Mouse (Mus musculus) layer of hippocampus, postnatal 25 days (tissue): ENCODE measurements at regions not wholly inside any gene's neighbourhood (a gene's known extent, or its start where the extent isn't known, plus 50 kb on each side); places are given as distances from the start of the nearest gene placed in this dataset.

Experiments used
- DNase-seq, 2 experiments: peaks; one replicate each; pipeline ENCODE4 v3.0.0; 2022; ENCODE audit warnings: mixed read lengths in 2 of 2, low spot score in 1 of 2; ENCODE audit errors: extremely low spot score in 1 of 2

- no peak for DNase-seq
Measured at GRCm38 (mm10) chr12:16270876-16271275, 339.9 kb downstream of the Lpin1 start.

- DNase-seq, result no peak
Measured at GRCm38 (mm10) chr12:16269706-16270105, 341.1 kb downstream of the Lpin1 start.

- DNase-seq, result no peak
Measured at GRCm38 (mm10) chr12:16268621-16269165, 342.1 kb downstream of the Lpin1 start.

GRCm38 (mm10) chr12:16261465-16261864, 349.3 kb downstream of the Lpin1 start:
- no peak for DNase-seq

GRCm38 (mm10) chr12:16260981-16261380, 349.8 kb downstream of the Lpin1 start:
- DNase-seq, result no peak

- DNase-seq, result no peak
Measured at GRCm38 (mm10) chr12:16260501-16260900, 350.3 kb downstream of the Lpin1 start.

DNA sequence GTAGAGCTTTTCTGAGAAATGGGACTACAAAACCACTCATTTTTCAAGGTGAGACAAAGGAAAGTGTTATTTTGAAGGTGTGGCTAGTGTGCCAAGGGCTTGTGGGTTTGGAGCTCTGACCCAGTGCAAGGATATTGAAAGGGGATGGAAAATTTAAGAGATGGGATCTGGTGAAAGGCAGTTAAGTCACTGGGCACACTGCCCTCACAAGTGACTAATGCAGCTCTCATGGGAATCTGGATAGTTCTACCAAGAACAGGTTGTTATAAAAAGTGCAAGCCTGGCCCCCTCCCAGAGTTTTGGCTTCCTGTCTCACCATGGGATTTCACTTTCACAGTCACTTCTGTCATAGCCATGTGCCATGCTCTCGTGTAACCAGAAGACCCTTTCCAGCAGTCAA, 360.1 kb downstream of the Lpin1 start:
- DNase-seq, result no peak

DNA sequence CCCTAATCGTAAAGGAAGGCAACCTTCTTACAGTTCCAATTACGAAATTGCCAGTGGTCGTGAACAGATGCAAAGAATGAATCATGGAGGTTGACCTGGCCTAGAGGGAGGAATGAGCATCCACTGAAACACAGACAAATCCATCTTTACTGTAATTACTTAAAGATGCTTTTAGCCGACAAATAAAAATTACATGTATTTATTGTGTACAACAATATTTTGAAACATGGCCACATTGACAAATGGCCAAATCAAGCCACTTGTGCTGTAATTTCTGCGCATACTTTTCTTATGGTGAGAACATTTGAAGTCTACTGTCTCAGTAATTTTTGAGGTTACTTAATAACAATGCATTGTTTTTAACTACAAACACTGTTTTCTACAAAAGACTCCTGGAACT, 360.7 kb downstream of the Lpin1 start:
- no peak for DNase-seq

GRCm38 (mm10) chr12:16239792-16240191, 371.0 kb downstream of the Lpin1 start:
- no peak for DNase-seq

- DNase-seq, result no peak
Measured at GRCm38 (mm10) chr12:16237498-16237897, 373.3 kb downstream of the Lpin1 start.

DNA sequence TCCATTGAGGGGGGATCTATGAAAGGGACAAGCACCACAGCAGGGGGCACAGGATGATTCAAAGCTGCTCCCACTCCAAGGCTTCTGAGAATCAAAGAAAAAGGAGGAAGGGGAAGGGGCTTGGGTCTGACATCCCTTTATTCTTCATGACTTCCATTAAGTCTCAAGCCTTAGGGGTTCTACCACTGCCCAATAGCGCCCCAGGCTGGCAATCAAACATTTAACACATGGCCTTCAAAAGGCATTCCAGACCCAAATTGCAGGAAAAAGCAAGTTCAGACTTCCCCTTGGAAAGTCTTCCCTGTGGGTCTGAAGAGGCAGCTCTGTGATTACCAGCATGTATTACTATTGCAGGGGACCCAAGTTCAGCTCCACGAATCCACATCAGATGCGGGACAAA, 377.2 kb downstream of the Lpin1 start:
- DNase-seq, result no peak

DNA sequence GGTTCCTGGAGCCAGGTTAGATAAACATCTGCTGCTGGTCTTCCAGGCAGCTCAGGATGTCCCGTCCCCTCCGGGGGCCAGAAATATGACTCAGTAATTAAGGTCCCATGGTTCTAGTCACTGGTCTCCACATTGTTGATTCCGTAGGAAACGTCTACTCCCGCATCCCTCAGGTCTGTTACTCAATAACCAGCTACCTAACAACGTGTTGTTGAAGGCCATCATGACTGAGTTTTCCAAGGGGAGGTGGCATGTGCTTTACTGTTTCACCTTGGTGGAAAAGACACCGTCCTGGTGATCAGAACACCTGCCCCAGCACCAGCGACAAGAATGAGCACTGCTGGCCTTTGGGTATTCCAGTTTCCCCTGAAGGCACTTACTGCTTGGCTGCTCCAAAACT, 377.9 kb downstream of the Lpin1 start:
- DNase-seq, result no peak

DNA sequence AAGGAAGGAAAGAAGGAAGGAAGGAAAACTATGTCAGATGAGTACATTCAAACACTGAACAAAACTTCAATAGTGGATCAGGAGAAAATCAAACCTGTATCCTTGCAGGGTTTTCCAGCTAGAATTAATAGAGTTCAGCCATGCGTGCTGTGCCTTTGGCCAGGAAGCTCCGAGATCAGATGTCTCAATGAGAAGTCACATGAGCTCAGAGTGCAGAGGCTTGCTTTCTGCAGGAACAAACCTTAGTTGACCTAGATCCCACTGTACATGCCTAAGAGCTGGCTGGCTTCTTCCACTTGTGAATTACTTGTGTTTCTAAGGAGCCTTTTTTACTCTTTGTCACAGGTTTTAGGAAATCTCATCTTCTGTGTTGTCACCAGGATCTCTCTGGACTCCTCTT, 378.7 kb downstream of the Lpin1 start:
- no peak for DNase-seq

DNA sequence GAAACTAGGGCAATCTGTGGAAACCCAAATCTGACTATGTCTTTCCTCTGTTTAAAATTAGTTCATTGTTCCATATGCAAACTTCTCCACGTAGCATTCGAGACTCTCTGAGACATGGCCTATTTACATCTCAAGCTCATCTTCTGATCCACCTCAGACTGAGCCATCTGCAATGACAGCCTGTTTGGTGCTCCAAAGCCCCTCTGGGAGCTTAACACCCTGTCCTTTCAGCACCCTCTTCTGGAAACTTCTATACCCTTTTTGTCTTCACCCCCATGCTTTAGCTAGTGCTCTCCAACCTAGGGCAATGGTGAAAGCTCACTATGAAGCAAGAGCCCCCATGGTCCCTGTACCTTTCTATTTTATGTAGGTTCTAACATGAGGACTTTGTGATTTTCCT, 379.7 kb downstream of the Lpin1 start:
- no peak for DNase-seq

GRCm38 (mm10) chr12:16225428-16225827, 385.3 kb downstream of the Lpin1 start:
- no peak for DNase-seq

DNA sequence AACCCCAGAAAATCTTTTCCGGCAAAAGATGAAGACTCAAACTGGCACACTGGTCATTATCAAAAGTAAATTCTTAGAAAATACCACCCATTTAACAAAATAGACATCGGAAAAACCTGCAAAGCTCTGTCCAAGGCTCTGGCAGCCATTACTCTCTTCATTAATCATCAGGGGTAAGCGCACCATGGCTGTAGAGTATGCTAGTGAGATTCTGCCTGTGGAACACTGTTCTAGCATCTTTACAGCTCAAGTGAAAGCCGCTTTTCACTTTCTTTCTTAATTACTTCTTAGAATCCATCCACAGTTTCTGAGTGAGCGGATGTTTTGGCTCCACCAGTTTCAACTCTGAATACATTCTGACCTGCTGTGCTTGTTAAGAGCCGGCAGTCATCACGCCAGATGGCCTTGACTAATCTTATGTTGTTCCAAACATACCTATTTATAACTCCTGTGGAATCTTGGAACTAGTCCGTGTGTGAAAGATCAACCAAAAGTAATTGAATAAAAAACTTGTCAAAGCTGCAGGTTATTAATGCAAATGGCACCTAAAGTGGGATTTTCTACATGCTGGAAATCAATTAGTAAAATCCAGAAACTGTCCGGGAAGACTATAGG, 387.8 kb downstream of the Lpin1 start:
- no peak for DNase-seq

GRCm38 (mm10) chr12:16222205-16222604, 388.6 kb downstream of the Lpin1 start:
- DNase-seq, result no peak

- DNase-seq, result no peak
Measured at GRCm38 (mm10) chr12:16221142-16221541, 389.6 kb downstream of the Lpin1 start.

DNA sequence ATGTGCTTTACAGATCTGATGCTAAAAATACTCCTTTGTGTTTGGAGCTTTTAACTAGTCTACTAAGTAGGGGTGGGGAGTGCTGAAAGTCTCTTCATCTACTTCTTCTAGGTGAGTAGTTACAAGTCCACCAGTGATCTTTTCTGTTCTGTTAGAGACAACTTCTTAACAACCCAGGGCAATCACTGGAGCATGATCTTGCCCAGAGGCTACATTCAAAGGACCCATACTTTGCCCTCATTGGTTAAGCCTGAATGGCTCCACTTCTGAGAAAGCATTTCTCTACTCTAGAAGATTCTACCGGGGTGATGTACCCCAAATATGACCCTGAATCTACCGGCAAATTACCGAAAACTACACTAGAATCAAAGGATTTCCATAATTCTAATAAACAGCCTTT, 390.2 kb downstream of the Lpin1 start:
- no peak for DNase-seq

DNA sequence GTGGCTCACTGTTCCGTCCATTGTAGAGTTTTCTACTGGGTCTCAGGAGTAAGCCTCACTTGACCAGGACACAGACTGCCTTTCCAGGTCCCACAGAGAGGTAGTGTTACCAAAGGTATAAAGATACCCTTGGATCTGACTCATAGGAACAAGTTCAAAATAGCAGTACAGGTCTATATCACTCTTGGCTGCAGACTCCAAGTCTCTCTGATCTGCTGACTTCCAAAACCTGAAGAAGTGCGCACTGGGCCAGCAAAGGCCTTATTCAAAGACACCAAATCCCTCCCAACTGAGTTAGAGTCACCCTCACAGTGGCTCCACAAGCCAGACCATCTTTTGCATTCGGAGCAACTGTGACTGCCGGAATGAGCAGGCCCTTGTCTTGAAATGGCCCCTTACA, 391.9 kb downstream of the Lpin1 start:
- no peak for DNase-seq

DNA sequence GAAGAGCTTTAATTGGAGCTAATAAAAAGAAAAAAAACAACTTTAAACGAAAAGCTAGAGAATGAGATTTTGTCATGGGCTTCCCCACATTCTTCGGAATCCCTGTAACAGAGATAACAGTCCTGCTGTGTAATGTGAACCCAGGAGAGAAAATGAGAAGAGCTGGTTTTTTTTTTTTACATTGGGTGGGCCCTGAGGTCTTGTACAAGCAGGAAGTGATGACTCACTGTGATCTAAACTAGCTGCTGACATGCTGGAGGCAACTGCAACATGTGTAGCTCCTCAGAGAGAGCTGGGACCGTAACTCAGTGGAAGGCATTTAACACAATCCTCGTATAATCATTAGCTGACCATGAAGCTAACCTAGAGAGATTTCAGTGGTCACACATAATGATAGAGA, 393.8 kb upstream of the Trib2 start:
- DNase-seq, result no peak

DNA sequence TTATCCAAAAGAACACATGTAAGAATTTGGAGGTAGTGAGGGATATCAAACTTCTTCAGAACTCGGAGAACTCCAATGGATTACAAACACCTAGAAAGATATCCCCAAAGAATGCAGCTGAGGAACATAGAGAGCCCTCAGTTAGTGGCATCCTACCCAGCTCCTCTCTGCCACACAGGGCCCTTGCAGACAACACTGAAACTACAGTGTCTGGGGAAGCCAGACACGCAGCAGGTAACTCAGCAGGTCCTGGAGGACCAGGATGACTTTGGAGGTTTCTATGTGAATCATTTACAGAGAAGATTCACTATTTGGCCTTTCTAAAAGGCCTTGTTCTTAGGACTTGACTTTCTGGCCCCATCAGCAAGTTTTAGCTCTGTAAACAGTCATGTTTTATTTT, 393.4 kb upstream of the Trib2 start:
- DNase-seq, result no peak

GRCm38 (mm10) chr12:16204941-16205340, 388.2 kb upstream of the Trib2 start:
- no peak for DNase-seq
